Mouse (Mus musculus): ENCODE measurements around the gene Rnf150.

Gene Rnf150

GRCm38 (mm10) chr8:82889062-82889720, 26.0 kb downstream of the Rnf150 start:
- no peak for DNase-seq

DNA sequence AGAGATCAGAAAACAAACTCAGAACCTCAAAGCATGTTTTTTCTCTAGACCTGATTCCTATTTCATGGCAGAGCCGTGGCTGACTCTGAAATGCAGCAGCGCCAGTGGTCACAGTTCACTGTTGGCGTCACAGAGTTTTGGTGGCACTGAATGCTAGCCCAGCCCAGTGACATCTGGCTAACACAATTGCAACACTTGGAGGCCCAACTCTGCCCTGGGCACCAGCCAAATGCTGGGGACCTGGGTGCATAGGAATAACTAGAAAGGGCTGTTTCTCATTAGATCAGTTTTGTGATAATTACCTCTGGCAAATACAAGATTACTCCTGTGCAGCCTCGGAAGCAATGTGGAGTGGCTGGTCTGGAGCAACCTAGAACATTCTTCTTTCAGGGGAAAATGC, 31.9 kb downstream of the Rnf150 start:
- no peak for DNase-seq

GRCm38 (mm10) chr8:82896796-82897195, 33.6 kb downstream of the Rnf150 start:
- no peak for DNase-seq

- DNase-seq: peak; percentile 24 to 39
Observed at GRCm38 (mm10) chr8:82897628-82898458, 34.7 kb downstream of the Rnf150 start.

GRCm38 (mm10) chr8:82898459-82898841, 35.3 kb downstream of the Rnf150 start:
- DNase-seq: peak; percentile 10 to 37

GRCm38 (mm10) chr8:82900958-82901357, 37.8 kb downstream of the Rnf150 start:
- no peak for DNase-seq

DNA sequence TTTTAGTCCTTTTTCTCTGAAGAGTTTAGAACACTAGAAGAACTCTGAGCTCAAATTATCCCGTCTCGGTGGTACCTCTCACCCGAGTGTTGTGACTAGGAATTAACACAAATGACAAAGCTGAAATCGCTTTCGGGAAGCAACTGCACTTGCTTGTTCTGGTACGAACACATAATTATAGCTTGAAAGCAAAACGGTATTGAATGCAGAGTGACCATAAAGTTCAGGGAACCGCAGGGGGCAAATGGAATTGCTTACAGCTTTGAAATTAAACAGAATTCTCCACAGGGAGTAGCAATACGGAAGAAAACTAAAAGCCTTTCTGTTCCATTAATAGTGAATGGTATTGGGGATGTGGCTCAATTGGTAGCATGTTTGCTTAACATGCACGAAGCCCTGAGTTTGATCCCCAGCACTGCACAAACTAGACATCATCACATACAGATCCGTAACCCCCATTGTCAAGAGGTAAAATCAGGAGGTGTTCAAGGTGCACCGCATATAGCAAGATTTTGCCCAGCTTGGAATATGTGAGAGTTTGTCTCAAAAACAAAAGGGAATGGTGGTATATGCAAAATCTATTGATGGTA, 38.5 kb downstream of the Rnf150 start:
- no peak for DNase-seq

GRCm38 (mm10) chr8:82903497-82903896, 40.3 kb downstream of the Rnf150 start:
- DNase-seq: no peak

DNA sequence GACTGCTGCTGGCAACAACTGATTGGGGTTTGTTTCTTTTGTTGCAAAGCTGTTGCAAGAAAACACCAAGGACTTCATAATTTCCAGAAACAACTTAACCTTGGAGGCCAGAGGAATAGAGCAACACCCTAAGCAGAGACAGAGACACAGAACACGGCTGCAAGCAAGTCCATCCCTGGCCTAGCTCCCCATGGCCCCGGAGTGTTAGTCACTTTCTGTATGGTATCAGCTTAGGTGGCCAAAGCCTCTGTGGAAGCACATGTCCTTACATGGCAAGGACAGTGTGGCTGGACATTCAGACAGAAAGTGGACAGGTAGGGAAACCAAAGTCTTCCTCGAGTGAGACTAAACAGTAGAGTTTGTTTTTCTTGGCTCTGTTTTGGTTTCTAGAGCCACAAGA, 44.1 kb downstream of the Rnf150 start:
- DNase-seq: no peak

DNA sequence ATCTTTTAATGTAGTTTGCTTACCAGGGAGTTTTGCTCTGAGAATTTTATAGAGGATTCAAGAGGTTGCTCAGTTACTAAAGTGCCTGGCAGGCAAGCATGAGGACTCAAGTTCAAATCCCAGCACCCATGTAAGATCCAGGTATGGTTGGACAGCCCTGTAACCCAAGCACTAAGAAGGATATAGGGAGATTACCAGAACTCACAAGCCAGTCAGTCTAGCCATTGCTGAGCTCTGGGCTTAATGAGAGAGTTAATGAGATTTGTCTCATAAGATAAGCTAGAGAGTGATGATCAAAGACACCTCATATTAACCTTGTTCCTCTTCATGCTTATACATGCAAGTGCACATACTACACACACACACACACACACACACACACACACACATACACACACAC, 48.3 kb downstream of the Rnf150 start:
- DNase-seq: no peak

GRCm38 (mm10) chr8:82912282-82912681, 49.1 kb downstream of the Rnf150 start:
- DNase-seq: no peak

- DNase-seq: no peak
Observed at GRCm38 (mm10) chr8:82914543-82914942, 51.4 kb downstream of the Rnf150 start.

GRCm38 (mm10) chr8:82916851-82917539, 53.8 kb downstream of the Rnf150 start:
- DNase-seq: no peak

DNA sequence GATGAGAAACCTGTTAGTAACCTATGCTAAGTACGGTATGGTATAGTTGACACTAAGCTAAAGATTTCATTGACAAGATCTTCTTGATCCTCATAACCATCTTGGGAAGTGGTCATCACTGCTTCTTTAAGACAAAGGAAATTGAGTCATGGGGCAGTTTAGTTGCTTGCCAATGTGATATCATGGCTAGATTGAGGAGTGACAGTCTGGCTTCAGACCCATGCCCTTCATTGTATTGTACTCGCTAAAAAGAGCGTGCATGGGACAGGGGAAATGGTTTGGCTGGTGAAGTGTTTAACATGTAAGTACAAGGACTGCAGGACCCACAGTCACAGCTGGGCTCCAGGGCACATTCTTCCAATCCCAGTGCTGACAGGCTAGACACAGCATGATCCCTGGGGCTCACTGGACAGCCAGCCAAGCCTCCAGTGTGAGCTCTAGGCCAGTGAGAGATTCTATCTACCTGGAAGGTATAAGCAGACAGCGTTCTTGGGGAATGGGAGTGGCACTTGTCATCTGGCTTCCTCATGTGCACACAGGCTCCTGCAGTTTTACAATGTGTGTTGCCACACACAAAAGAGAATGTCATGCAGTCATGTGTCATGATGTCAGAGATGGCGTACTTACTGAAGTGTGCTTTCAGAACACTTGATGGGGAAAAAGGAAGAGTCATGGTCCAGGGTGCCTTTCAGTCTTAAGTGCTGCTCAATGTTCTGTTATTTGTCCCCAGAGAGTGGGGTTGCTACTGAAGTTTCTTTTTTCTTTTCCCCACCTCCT, 54.6 kb downstream of the Rnf150 start:
- no peak for DNase-seq

GRCm38 (mm10) chr8:82919676-82920075, 56.5 kb downstream of the Rnf150 start:
- DNase-seq: no peak

DNA sequence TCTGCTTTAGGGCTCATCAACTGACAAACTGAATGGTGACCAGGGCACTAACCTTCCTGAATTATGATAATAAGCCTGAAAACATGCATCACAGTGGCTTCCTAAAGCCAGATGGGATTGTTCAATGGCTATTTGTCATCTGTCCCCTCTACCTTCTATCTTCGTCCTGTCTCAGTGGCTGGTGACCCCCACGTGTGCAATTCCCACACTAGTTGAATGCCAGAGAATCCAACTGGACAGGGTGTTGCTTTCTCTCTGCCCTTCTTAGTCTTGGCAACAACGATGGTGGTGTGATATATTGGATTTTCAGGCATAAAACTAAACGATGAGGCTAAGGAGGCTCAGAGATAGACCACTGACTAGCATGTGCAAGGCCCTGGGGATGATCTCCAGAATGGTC, 57.0 kb downstream of the Rnf150 start:
- no peak for DNase-seq

DNA sequence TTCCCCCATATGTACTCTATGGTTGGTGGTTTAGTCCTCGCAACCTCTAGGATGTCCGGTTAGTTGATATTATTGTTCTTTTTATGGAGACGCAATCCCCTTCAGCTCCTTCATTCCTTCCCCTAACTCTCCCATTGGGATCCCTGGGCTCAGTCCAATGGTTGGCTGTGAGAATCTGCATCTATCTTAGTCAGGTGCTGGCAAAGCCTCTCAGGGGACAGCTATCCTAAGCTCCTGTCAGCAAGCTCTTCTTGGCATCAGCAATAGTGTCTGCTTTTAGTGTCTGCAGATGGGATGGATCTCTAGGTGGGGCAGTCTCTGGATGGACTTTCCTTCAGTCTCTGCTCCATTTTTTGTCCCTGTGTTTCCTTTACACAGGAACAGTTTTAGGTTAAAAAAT, 62.1 kb downstream of the Rnf150 start:
- DNase-seq: no peak

GRCm38 (mm10) chr8:82926518-82926917, 63.4 kb downstream of the Rnf150 start:
- no peak for DNase-seq

DNA sequence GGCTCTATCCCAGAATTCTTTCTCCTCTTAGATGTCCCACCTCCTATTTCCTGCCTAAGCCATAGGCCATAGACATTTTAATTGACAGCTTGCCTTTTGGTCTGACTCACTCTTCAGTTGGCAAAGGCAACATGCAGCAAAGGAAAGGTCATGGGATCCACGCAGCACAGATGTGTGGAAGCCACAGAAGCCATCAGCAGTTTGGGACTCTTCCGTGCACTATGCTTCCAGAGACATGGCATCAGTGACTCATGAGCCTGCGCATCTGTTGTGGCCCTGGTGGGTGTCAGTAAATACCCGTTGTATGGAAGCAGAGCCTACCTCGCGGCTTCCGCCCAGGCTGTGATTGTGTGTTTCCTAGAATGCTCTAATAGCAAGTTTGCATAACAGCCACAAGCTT, 68.4 kb downstream of the Rnf150 start:
- no peak for DNase-seq

GRCm38 (mm10) chr8:82936162-82936561, 73.0 kb downstream of the Rnf150 start:
- peak in 1 of 2 experiments; percentile 9 for DNase-seq

DNA sequence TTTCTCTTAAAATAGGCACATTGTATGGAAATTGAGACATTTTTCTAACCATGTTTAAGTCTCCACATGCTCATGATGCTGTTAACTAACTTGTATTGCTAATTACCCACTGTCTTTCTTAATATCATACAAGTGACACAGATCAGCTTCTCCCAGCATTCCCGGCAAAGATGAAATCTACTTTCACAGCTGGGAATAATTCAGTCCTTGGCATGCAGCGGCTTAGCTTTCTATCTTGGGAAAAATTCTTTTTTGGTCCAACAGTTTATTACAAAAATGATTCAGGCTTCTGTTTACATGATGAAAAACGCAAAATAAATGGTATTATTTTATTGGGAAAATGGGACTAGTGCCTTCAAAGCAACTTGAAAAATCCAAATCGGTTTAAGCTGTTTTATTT, 73.7 kb downstream of the Rnf150 start:
- DNase-seq: peak in 1 of 2 experiments; percentile 12

DNA sequence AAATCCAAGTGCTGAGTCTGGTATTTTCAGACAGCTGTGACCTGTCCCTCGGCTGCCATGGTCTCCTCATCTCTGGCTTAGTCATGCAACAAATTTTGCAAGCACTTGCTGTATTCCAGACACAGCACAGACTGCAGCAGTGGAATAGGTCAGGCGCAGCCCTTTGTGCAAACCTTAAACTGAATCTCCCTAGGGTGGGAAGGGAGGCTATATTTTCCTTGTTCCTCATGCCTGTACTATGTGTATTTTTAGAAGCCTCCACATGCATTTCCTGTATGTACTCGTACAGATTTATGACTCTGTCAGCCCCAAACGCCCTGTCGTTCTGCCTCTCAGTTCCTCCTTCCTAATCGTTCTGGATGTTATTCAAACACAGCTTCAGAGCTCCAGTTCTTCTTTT, 76.8 kb downstream of the Rnf150 start:
- DNase-seq: peak; percentile 33 to 34
